Mouse (Mus musculus) gastrocnemius, postnatal 10 days (tissue): Measurements from ENCODE around the gene Oxsr1. TPM values are rescaled to one million over a fixed set of nuclear protein-coding genes. Genes with fewer than 3 reads are reported as not detected.
"Not testable (repeated sequence)": the region's sequence is repeated elsewhere in the genome, so short reads cannot be mapped to it uniquely, and the experiment has no call there.

ENCODE experiments used
- DNase-seq: peaks from one replicate; pipeline ENCODE4 v3.0.0; 2021; ENCODE audit warnings: mixed read lengths
- long read RNA-seq, 2 experiments: library from polyadenylated mRNA; stranded (forward); transcript quantifications; one replicate each; pipeline ENCODE4 v2.0.0; 2021
- total RNA-seq, 2 experiments: library from RNA; stranded (reverse); gene quantifications; 2 replicates each; pipeline ENCODE4 v1.2.3; 2021

Gene Oxsr1
- 10 to 100 TPM; 32.9 to 33.7 TPM for total RNA-seq
- long read RNA-seq, experiment 1, full-length matches to known transcripts, result 40 of 63 reads
- long read RNA-seq, experiment 1, partial matches to known transcripts, result 4 of 63 reads
- long read RNA-seq, experiment 1, other reads (novel, unspliced or antisense), result 19 of 63 reads
- long read RNA-seq, experiment 2, full-length matches to known transcripts, result 29 of 40 reads
- long read RNA-seq, experiment 2, partial matches to known transcripts, result 2 of 40 reads
- long read RNA-seq, experiment 2, other reads (novel, unspliced or antisense), result 9 of 40 reads

DNA sequence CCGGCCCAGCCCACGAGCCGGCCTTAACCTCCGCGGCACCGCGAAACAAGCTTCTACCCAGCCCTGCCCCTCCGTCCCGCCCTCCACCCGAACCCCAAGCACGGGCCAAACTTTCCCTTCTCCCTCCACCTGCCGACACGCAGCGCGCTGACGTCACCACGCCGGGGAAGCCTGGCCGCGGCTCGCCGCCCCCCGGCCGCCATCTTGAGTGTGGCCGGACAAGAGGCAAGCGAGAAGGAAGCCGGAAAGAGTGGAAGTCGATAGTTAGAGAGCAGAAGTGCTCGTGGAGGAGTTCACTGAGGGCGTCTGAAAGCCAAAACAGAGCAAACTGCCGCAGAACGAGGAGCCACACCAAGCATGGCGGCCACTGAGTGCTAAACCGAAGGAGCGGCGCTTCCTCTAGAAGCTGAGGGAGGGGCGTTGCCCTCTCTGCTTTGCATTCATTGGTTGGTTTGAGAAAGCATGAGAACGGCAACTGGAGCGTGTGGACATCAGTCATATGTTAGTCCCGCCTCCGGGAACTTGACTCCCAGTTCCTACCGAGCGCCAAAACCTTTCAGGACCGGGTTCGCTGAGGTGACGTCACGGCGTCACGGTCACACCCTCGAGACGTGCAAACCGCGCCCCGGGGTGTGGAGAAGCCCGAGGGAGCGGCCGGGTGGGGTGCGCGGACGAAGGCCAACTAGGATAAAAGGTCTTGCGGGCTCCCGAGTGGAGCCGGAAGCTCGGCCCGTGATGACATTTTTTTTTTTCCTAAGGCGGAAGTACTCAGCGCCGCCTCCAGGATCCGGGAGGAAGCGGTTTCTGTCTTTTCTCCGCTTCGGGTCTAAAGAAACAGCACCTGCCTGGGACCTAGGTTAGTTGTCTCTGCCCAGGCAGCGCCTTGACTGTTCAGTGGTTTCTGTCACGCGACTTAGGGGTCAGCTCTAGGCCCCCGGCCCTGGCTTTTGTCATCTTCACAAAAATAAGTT, at the start of gene Oxsr1:
TSS of gene Oxsr1 (minus strand) at position 139 of the 971 bp plus-strand sequence.
- DNase-seq, result peak; percentile 94

DNA sequence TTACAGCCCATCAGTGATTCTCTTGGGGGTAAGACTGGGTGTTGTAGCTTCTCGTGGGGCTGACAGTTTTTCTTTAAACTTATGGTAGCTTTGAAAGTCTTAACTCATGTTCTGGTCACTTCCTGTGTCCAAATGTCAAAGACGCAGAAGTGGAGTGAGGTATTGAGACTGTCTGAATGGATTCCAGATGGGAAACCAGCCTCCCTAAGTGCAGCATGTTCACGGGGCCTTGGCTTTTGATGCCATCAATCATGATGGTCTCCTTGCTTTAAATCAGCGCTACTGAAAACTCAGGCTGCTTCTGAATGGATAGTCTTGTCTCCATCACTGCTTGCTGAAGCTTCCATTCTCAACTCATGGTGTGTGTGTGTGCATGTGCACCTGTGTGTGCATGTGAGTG, 49.0 kb upstream of the Oxsr1 start:
- no peak for DNase-seq

DNA sequence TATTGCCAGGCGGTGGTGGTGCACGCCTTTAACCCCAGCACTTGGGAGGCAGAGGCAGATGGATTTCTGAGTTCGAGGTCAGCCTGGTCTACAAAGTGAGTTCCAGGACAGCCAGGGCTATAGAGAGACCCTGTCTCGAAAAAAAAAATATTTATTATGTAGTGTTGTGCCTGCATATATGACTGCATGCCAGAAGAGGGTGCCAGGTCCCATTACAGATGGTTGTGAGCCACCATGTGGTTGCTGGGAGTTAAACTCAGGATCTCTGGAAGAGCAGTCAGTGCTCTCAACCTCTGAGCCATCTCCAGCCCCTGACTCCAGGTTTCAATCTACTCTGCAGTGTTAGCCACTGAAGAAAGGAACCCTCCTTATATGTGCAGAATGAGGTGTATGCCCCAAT, 48.5 kb upstream of the Oxsr1 start:
- not testable (repeated sequence) for DNase-seq

DNA sequence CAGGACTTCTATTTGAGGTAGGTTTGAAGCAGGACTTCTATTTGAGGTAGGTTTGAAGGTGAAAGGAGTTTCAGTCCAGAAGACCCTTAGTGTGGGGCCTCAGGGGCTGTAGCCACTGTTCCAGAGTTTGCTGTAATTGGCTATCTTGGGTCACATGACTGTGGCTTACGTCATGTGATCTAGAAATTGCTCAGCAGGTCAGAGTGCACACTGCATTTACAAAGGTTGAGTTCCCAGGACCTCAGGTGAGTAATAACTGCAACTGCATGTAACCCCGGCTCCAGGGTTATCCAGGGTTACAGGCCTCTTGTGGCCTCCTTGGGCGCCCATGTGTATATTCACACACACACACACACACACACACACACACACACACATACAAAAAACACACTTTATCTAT, 46.1 kb upstream of the Oxsr1 start:
- no peak for DNase-seq

DNA sequence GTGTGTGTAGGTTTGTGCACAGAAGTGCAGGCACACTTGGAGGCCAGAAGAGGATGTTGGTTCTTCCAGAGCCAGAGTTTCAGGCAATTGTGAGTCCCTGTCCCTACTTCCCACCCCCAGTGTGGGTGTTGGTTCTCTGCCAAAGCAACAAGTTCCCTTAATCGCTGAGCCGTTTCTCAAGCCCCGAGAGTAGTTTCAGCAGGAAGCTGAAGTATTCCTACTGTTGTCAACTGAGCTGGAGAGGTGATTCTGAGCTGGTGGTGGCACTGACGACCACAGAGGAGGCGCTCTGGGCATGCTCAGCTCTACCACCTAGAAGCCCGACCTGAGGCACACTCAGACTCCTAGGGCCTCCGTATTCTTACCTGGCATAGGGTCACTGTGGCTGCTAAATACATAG, 43.1 kb upstream of the Oxsr1 start, which contains the start of gene Slc22a14:
TSS of gene Slc22a14 (minus strand) at position 270 of the 400 bp plus-strand sequence.
- DNase-seq, result no peak

DNA sequence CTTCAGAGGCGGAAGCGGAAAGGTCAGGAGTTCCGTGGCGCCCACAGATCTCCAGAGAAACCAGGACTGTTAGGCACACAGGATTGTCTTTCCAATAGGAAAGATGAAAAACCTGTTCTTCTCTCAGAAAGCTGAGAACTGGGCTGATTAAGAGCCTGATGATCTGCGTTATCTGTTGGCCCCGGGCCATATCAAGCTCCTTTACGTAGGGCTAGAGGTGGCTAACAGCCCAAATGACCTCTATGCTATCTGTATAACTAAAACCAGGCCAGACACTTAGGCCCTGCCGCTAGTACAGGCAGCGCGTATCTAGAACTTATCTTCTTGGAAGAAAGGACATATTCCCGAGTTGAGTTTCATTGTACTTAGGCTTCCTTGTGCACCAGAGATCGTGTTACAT, 41.0 kb upstream of the Oxsr1 start:
- DNase-seq, result no peak

DNA sequence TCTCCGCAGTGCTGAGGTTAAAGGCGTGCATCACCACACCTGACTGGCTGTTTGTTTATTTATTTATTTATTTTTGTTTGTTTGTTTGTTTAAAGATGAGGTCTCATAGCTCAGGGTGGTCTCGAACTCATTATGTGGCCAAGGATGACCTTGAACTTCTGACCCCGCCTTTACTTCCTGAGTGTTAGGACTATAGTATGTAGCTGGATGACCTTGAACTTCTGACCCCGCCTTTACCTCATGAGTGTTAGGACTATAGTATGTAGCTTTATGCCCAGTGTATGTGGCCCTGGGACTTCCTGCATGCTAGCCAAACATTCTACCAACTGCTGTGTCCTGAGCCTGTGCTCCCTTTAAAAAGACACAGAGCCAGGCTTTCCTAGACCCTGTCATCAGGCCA, 39.2 kb upstream of the Oxsr1 start:
- no peak for DNase-seq

DNA sequence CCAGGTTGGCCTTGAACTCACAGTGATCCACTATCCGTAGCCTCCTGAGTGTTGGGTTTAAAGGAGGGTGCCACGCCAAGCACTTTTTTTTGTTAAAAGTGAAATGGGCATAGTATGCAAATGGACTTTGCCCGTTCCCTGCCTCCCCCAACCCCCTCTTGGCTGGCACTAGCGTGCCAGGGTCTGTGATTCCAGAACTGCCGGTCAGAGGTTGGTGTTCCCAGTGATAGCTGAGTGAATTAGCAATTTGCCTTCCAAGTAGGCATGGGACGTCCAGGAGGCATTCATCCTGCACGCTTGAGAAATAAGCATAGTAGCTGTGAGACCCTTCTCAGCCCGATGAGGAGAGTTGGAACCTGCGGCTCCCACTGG, 35.8 kb upstream of the Oxsr1 start:
- no peak for DNase-seq

DNA sequence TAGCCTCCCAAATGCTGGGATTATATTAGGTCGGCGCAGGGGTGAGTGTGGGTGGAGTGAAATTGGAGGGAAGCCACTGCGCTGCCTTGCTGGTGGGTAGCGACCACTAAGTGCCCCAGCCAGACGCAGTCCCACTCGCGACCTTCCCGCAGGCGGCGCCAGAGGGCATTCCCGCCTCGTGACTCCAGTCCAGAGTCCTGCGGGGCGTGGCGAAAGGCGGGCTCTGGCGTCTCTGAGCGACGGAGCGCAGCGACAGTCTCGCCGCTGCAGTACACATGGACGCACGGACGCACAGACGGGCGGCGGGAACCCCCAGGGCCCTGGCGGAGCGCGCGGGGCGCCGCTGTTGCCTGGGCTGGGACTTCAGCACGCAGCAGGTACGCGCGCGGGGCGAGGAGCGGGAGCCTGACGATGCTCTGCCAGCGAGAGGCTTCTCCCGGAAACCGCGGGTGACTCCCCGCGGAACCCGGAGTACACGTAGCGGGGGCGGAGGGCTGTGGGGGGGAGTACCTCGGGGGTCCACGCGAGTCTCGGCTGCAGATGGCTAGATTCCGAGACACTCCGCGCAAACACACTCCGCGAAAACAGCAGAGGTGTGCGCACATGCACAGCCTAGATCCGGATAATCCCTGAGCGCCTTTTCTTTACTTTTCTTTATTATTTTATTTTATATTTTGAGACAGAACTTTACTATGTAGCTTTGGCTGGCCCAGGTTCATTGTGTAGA, 35.3 kb upstream of the Oxsr1 start, which contains the start of gene Xylb:
TSS of gene Xylb (plus strand) at position 51 of the 727 bp plus-strand sequence.
- DNase-seq, result peak; percentile 92

DNA sequence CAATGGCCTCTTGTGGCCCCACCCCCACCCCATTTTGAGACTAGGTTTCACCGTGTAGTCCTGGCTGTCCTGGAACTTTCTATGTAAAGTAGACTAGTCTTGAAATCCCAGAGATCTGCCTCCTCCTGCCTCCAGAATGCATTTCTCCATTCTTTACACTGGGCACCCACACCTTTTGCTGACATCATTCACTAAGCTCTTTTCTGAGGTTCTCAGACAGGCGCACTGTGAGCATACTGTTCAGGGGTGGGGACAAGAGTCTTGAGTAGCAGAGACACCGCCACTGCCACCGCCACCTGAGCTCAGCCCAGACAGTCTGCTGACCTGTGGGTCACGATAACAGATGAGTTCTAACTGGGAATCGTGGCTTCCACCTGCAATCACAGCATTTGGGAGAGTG, 33.7 kb upstream of the Oxsr1 start:
- no peak for DNase-seq

DNA sequence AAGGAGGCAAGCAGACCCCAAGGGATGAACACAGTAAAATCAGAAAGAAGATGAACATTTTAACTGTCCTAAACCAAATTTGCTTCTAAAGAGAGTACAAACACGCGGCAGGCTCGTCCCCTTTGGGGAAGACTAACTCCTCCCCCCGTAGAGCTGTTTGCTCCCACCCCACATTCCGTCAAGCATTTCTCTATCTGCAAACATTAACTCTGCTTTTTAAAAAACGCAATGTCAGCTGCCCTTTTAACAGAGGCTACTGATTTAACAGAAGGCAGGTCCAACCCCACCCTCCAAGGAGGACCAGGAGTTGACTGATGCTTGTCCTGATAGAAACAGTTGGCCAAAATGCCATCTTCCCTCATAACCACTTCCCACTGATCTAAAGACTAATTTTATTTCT, 31.7 kb upstream of the Oxsr1 start:
- no peak for DNase-seq

DNA sequence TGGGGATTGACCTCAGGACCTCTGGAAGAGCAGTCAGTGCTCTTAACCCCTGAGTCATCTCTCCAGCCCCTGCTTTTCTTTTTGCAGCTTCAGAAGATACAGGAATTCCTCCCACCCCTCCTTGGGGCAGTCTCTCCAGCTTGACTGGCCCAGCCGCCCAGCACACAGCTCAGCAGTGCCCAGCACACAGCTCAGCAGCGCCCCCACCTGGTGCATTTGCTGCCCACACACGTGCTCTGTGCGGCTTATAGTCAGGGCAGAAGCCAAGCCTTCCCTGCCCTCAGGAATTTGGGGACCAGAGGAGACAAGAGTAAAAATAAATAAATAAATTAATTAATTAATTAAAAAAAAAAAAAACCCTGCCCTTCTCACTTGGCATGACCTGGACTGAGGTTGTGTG, 29.8 kb upstream of the Oxsr1 start:
- DNase-seq, result peak; percentile 91

DNA sequence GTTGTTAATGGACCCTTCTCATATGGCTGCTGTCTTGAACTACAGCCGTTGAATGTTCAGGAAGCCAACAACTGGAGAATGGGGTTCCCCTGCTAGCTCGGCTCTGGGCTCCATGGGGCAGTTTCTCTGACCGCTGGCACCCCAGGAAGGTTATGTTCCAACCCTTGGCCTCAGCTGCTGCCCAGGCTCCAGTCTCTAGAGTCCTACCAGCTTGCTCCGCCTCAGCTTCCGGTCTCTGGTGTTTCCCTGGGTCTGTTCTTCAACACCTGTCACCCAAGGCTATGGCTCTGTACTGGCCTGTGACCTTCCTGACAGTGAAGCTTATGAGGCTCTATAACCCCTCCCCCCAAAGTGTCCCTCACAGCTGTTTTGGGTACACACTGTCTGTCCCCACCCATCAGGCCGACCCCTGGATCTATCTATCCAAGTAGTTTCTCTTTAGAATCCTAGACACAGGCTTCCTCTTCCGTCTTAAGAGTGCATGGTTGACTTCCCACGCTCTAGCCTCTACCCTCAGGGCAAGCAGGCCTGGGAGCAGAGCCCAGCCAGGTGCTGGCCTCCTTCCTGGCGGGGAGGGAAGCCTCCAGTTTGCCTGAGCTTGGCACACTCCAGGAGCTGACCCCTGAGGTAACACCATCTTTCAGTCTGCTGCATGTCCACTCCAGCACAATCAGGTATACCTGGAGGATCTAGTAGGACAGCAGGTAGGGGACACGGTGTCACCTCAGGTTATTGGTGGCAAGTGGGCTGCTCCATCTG, 28.9 kb upstream of the Oxsr1 start:
- no peak for DNase-seq

DNA sequence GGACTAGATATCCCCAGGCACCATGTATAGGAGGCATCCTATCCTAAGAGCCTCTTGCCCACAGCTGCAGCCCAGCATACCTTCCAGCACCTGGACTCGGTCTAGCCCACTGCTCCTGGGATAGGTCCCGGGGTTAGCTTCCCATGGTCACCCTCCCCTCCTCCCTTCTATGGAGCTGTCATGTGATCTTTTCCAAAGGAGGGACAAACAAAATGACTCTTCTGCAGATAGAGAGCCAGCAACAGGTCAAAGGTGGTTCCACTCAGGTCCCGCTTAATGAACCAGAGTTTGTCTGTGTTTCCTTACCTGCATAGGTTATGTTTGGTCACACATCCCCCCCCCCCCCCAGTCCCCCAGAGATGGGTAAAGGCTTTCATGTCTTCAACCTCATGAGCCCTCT, 28.3 kb upstream of the Oxsr1 start:
- no peak for DNase-seq

DNA sequence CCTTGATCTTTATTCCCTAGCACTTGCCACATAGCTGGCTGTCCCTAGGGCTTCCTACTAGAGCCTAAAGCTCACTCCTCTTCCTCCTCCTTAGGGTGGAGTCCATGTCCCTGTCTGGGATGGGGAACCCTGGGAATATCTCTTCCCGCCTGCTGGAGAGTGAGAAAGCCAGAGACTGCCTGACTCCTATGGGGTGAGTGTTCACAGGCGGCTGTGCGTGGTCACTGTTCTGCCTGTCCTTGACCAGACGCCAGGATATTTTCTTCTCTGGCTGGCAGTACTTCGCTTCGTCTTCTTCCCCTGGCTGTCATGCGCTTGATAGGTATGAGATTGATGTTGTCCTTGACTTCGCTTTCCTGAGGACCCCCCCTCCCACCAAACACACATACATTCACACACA, 24.1 kb upstream of the Oxsr1 start:
- no peak for DNase-seq

DNA sequence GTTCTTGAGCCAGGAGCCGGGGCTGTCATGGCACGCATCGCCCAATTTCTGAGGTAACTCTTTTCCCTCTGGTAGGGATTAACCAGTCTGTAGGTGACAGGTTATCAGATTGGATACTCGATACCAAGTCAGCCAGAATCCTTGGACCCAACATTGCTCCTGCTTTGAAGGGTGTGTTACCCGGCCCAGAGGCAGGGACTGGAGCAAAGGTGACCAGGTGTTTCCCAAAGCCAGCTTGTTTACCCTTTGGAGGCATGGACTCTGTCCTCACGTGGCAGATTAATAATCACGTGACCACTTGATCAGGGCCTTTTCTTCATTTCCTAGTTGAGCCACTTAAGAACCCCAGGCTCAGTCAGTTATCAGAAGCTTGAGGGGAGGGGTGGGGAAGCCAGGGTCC, 20.5 kb upstream of the Oxsr1 start:
- DNase-seq, result no peak

DNA sequence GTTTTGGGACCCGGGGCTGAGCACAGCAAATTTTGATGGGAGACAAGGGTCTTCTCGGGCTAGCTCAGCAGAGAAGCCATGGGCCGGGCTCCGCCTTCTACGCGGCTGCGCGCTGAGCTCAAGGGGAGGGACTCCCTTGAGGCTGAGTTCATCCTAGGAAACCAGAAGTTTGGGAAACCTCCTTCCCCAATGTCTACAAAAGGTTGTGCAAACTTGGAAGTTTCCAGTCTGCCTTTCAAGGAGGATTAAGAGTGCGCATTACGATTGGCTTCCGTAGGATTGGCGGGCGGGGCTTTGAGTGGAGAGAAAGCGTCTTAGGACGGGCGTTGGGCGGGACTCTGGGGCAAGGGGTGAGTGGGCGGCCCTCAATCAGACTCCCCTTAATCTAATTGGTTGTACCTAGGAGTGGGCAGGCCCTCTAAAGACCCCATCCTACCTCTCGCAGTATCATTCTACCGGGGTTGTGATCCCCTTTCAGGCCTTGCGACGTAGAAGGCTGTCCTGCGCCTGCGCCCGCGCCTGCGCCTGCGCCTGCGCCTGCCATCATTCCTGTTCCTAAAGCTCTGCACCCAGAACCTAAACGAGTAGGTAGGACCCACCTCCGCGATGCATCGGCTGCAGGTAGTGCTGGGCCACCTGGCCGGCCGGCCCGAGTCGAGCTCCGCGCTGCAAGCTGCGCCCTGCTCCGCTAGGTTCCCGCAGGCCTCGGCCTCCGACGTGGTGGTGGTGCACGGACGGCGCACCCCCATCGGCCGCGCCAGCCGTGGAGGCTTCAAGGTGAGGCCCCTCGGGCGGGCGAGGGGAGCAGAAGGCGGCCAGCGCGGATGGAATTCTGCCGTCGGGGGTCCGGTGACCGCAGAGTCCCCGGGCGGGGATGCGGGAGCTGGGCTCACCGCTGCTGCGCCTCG, 18.9 kb upstream of the Oxsr1 start, which contains the start of gene Myd88:
TSS of gene Myd88 (minus strand) at position 503 of the 908 bp plus-strand sequence.
- peak; percentile 88 for DNase-seq

DNA sequence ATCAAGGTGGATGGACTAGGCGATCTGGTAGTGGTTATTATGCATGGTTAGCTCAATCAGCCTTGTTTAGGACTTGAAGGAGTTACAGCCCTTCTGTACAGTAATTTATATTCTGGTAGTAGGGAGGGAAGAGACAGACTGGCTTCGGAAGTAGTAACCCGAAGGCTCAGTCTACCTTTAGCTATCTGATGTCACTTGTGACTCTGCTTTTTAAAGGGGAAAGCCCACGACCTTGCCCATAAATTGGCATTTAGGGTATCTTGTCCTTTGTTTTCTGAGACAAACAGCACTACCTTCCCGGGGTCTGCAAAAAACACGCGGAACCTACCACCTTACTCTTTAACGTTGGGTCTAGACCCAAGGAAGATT, 18.0 kb upstream of the Oxsr1 start:
- DNase-seq, result no peak

DNA sequence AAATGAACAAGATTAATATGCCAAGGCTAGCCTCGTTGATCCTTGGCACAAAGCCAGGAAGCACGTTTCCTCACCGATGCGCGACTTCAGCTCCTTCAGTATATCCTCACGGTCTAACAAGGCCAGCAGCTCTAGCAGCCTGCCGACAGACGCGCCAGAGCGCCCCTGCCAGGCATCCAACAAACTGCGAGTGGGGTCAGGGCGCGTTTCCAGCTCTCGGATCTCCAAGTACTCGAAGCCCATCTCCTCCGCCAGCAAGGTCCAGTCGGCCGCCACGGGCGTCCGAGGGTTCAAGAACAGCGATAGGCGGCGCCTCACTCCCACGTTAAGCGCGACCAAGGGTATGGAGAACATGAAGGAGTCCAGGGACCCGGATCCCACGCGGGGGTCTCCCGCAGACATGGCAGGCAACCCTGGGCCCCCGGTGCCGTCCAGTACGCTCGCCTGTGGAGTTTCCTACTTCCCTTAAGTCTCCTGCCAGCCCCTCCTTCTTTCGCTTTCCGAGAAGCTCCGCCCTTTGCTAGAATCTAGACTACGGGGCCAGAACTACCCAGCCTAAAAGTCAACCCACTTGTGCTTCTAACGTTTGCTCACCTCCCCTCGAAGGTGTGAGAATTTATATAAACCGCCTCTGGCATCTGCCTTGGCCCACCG, 17.5 kb upstream of the Oxsr1 start, which contains the start of gene Acaa1a:
TSS of gene Acaa1a (plus strand) at position 119 of the 654 bp plus-strand sequence.
- peak; percentile 67 for DNase-seq

DNA sequence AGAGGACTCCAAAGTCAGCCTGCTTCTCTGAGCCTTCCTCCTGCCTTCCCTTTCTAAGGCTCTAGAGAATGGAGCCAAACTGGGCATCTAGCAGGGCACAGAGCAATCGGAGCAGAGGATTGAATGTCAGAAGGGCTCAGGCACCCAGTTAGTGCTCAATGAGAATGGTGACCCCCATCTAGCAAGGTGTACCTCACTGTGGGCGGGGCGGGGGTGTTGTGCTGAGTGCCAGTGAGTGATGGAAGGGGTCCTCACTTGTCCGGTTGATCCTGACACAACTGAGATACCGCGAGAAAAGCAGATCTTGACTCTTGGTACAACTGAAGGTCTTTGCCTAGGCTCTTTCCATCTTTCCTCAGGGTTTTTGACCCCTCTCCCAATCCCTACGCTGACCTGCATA, 16.9 kb upstream of the Oxsr1 start:
- no peak for DNase-seq
